Mouse (Mus musculus) MEL (cell line): ENCODE data around the gene Eno2.

Experiments used
- CTCF ChIP-seq, 3 experiments: IDR thresholded peaks in 2 of 3; conservative IDR thresholded peaks in 1 of 3; 2 replicates each; pipeline ENCODE4 v1.5.1; 2011 to 2012; ENCODE audit warnings: low read length in 3 of 3, low read depth in 2 of 3, mild to moderate bottlenecking in 2 of 3, improper control_type of control experiment in 1 of 3, inconsistent platforms in 1 of 3, mixed read lengths in 1 of 3, moderate library complexity in 1 of 3; ENCODE audit not compliant: control insufficient read depth in 1 of 3, insufficient read depth in 1 of 3, poor library complexity in 1 of 3, severe bottlenecking in 1 of 3
- EP300 ChIP-seq, 2 experiments: IDR thresholded peaks; 2 replicates each; pipeline ENCODE4 v1.6.1; 2011; ENCODE audit warnings: improper control_type of control experiment in 2 of 2, low read length in 2 of 2, low read depth in 1 of 2, mild to moderate bottlenecking in 1 of 2
- MAZ ChIP-seq: IDR thresholded peaks from 2 replicates; pipeline ENCODE4 v1.6.1; 2012; ENCODE audit warnings: low read depth, mild to moderate bottlenecking, inconsistent platforms, low read length, improper control_type of control experiment
- MEF2A ChIP-seq: IDR thresholded peaks from 2 replicates; pipeline ENCODE4 v1.6.1; 2014; ENCODE audit warnings: low read depth, mild to moderate bottlenecking, inconsistent platforms, low read length, improper control_type of control experiment; ENCODE audit not compliant: poor library complexity, insufficient replicate concordance, severe bottlenecking; ENCODE audit errors: extremely low read depth
- POLR2A ChIP-seq, 2 experiments: IDR thresholded peaks; 2 replicates each; pipeline ENCODE4 v1.6.1; 2011 to 2012; ENCODE audit warnings: low read length in 2 of 2, mild to moderate bottlenecking in 2 of 2, control low read depth in 1 of 2, improper control_type of control experiment in 1 of 2, low read depth in 1 of 2, moderate library complexity in 1 of 2; ENCODE audit not compliant: control insufficient read depth in 1 of 2, insufficient read depth in 1 of 2, poor library complexity in 1 of 2
- POLR2AphosphoS2 ChIP-seq: IDR thresholded peaks from 2 replicates; pipeline ENCODE4 v1.6.1; 2011; ENCODE audit warnings: low read length, improper control_type of control experiment
- TCF12 ChIP-seq: IDR thresholded peaks from 2 replicates; pipeline ENCODE4 v1.6.1; 2014; ENCODE audit warnings: low read depth, mild to moderate bottlenecking, inconsistent platforms, low read length, improper control_type of control experiment, moderate library complexity
- USF1 ChIP-seq: IDR thresholded peaks from 2 replicates; pipeline ENCODE4 v1.6.1; 2014; ENCODE audit warnings: low read depth, mild to moderate bottlenecking, inconsistent platforms, low read length, improper control_type of control experiment, moderate library complexity
- ZC3H11A ChIP-seq: IDR thresholded peaks from 2 replicates; pipeline ENCODE4 v1.6.1; 2012; ENCODE audit warnings: low read depth, mild to moderate bottlenecking, inconsistent platforms, low read length, improper control_type of control experiment
- ZKSCAN1 ChIP-seq: IDR thresholded peaks from 2 replicates; pipeline ENCODE4 v1.6.1; 2012; ENCODE audit warnings: low read depth, mild to moderate bottlenecking, inconsistent platforms, low read length, improper control_type of control experiment, moderate library complexity
- ZNF384 ChIP-seq: IDR thresholded peaks from 2 replicates; pipeline ENCODE4 v1.6.1; 2012; ENCODE audit warnings: low read depth, mild to moderate bottlenecking, inconsistent platforms, low read length, improper control_type of control experiment

DNA sequence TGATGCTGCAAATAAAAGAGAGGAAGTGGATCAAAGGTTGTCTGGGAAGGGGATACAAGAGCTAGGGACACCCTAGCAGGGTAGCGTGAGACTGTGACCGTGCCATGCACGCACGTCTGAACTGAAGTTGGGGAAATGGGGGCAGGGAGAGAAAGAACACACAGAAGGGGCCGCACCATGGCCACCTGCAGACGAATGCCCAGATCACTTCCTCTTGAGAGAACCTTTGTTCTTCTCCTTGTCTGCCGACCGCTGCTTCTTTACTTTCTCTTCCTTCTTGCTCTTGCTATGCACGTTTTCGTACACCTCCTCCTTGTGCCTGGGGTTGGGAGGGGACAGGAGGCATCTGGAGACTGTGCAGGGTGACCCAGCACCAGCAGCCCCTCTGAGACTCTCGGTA lies 48.6 kb downstream of the Eno2 start:
- TF ChIP-seq USF1 (no peak), ZC3H11A (no peak), EP300 (IDR thresholded peaks at IDR 0.05; ENCODE audit: low read depth in 1 of 2, low read length in 2 of 2) (no peak), POLR2AphosphoS2 (no peak), TCF12 (no peak), ZNF384 (no peak), POLR2A (IDR thresholded peaks at IDR 0.05; ENCODE audit: control insufficient read depth in 1 of 2, insufficient read depth in 1 of 2, low read depth in 1 of 2, low read length in 2 of 2, poor library complexity in 1 of 2) (no peak), MAZ (no peak), MEF2A (no peak), ZKSCAN1 (no peak), CTCF (IDR thresholded peaks at IDR 0.05 in 2 of 3, conservative IDR thresholded peaks at IDR 0.05 in 1 of 3; ENCODE audit: control insufficient read depth in 1 of 3, insufficient read depth in 1 of 3, low read depth in 2 of 3, low read length in 3 of 3, poor library complexity in 1 of 3, severe bottlenecking in 1 of 3) (no peak)
